Mouse (Mus musculus): ENCODE measurements at regions not wholly inside any gene's neighbourhood (a gene's known extent, or its start where the extent isn't known, plus 50 kb on each side); places are given as distances from the start of the nearest gene placed in this dataset.

DNA sequence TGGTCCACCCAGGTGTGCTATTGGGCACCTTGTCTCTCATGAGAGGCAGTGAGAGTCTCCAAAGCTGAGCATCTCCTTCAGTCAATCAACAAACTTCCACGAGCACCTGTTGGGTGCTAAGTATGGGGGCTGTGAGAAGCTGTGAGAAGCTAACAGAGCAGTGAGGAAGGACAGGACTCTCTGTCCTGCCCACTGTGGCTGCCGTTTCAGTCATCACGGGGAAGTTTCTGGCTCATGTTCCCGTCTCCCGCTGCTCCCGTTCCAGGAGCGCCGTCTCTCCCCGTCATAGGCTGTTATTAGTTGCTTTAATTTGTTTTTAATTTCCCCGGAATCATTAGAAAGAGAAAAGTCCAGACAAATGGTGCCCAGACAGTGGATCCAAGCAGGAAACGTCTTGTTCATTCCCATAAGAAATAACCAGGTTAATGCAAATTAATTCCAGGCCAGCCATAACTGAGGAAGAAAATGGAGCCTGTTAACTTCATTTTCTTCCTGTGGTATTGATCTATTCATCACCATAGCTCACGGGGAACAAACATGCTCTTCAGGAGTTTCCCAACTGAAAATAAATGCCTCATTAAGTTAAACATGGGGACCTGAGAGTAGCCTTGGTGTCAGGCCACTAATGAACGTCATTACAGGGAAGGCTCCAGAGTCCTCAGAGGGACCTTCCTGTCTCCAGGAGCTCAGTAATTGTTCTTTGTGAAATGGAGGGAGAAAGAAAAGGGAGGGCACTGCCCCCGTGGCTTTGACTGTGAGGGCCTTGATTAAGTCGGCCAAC, 70.3 kb downstream of the Matn1 start:
- DNase-seq: no peak

GRCm38 (mm10) chr4:131015156-131015555, 71.0 kb downstream of the Matn1 start:
- no peak for DNase-seq

- DNase-seq: no peak
Observed at GRCm38 (mm10) chr4:131023601-131024000, 79.4 kb downstream of the Matn1 start.

- DNase-seq: no peak
Observed at GRCm38 (mm10) chr4:131036292-131036691, 92.1 kb downstream of the Matn1 start.

DNA sequence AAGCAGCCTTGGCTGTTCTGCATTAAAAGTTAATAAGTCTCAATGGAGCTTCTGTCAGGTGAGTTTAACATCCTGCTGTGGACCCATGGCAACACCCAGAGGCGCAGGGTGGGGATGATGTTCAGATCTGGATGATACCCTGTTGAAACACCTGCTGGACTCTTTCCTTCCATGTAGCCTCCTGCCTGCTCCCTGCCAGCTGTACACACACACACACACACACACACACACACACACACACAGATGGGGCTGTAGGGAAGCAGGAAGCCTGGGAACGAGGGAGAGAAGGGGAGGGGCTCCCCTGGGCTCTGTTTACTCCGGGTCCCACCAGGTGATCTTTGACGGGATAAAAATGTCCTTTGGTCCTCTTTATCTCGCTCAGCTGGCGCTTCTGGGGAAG, 93.0 kb downstream of the Matn1 start:
- DNase-seq: no peak

DNA sequence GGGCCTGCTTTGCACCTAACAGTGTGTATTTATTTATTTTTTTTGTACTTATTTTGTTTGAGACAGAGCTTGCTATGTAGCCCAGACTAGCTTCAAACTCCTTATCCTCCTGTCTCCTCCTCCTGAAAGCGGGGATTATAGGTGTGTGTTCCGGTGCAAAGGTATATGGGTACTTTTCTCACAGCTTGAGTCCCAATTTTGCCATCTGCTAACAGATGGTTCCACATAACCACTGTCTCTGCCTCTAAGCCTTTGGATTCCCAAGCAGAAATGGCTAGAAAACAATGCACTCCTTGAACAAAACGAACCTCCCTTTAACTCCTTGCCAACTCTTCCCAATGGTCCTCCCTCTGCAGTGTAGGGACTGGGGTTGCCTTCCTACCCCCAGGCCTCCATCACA, 95.5 kb downstream of the Matn1 start:
- no peak for DNase-seq

- no peak for DNase-seq
Observed at GRCm38 (mm10) chr4:131041210-131041609, 97.0 kb downstream of the Matn1 start.

DNA sequence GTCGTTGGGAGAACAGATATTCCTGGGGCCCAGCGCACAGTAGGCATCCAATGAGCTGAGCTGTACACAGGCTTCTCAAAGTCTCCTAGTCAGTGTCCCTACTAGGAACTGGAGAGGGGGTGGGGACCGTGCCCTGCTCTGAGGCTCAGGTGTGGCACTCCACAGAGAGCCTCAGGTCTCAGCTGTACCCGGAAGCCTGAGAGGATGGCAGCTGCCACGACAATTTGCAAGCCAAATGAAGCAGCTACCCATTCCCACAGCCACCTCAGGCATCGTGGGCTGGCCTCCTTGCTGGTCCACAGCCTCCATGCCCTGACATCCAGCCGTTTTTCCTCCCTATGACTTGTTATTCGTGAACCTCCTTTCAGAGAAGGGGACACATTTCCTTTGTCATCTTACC, 101.9 kb downstream of the Matn1 start:
- DNase-seq: no peak

GRCm38 (mm10) chr4:131046969-131047650, 102.9 kb downstream of the Matn1 start:
- DNase-seq: no peak

DNA sequence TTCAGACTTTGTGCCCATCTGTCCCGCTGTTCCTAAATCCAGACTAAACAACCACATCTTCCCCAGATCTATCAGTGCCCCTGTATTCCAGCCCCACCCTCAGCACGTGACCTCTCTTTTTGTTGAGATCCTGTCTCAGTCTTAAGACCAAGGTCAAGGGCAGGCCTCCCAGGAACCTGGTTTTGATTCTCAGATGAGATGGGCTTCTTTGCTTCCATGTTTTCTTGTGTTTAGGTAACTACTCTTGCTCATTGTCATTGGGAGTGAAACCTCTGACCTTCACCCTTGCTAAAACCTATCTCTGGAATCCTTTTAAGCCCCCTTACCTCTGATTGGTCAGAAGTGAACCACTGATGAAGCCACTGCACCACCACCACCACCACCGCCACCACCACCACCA, 112.1 kb downstream of the Matn1 start:
- DNase-seq: no peak

GRCm38 (mm10) chr4:131059572-131059971, 115.4 kb downstream of the Matn1 start:
- no peak for DNase-seq

DNA sequence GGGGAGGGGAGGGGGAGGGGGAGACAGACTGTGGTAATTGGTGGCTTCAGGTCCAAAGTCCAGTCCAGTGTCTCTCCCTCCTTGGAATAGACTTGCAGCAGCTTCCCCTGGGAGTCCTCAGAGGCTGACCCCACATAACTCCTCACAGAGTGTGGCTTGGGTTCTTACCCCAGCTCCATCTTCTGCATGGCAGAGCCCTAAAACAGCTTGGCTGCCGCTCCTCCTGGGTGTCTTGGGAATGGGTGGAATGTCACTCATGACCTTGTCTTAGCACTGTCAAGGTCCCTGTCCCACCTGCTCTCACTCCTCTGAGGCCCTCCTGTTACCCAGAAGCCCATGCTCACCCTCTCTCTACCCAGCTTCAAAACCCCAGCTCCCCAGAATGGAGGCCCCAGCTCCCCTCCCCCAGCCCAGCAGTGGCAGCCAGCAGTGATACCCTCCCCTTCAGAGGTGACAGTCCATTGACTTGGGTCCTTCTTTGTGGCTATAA, 116.1 kb downstream of the Matn1 start:
- DNase-seq: no peak

DNA sequence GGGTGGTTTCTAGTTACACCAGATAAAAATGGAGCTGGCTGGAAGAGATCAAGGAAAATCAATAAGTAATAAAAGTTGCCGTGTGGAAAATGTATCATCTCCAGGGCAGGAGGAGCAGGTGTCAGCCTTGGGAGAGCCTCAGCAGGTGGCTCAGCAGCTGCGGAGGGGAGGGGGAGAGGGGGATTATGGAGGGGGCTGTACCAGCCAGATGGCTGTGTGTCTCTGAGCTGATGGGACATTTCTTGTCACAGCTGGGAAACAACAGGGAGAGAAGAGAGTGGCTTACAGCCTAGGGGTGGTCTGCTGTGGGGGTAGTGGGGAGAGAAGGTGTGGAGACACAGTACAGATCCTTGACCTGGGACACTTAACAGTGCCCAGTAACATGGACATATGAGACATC, 116.5 kb downstream of the Matn1 start:
- DNase-seq: no peak

DNA sequence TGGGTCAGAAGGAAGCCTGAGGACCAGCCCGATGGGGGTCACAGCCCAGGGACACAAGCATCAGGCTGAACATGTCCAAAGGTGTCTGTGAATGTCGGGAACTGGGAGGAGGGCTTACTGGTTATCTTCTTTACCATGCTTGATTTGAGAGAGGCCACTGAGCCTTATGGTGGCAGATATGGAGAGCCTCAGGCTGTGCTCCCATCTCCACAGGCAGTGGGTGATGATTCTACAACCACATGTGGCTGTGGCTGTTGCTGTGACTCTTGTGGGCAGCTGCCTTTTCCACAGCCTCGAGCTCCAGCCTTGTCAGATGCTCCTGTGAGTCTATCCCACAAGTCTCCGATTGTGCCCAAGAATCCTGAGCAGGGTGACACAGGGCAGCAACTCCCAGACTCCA, 118.4 kb downstream of the Matn1 start:
- DNase-seq: no peak

DNA sequence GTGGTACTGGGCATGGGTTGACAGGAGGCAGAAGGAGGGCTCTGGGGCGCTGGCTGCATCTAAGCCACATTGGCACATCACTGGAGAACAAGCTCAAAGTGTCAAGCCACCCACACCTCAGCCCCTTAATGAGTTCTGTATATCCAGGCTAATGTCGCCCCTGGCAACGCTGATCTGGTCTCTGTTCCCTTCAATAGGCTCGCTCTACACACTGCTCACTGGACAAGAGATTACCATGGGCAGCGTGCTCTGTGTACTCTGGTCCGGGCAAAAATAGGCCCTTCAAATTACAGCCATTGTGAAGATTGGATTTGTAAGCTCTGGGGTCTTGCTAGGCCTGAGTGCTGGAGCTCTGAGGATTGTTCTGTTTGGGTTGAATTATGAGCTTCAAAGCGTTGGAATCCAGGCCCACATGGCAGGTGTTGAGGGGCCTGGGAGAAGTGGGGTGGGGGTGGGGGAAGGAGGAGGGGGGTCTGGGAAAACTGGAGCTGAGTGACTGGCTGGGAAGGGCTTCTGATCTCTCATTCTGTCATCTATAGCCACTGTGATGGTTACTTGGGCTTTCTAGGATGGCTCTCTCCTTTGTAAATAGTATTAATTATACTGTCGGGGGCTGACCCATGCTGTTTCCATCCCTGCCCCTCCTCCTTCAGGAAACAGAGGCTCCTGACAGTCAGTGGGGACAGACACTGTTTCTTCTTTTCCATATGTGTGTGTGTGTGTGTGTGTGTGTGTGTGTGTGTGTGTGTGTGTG, 122.2 kb downstream of the Matn1 start:
- no peak for DNase-seq

- no peak for DNase-seq
Observed at GRCm38 (mm10) chr4:131070566-131070965, 126.4 kb downstream of the Matn1 start.

DNA sequence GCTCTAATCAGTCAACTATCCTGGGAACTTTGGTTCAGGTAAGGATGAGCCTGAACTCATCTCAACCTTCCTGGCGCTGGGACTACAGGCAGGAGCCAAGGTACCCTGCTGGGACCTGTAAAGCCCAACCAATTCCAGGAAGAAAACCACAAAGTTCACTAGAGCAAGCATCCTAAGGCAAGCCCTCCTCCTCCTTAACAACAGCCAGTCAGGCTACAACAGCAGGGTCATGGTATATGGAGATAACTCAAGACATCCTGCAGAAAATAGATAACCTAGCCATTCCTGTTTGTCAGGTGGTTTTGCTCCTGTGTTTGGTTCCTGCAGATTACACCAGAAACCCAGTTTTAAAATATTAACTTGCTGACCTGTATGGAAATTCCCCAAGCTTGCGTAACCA, 128.4 kb downstream of the Matn1 start:
- DNase-seq: no peak

DNA sequence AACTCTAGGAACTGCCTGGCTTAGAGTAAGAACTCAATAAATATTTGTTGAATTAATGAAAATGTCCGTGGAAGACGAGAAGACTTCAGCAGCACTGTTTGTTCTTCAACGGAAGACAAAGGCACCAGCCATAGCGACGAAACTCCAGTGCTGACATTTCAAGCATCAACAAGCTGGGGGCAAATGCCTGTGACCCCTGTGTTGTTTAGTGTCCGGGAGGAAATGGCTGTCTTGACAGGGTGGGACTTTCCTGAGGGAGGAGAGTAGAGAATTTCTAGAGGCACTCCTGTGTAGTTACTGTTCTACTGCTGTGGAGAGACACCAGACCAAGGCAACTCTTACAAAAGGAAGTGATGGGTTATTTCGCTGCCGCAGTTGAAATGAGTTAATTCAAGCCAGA, 129.2 kb downstream of the Matn1 start:
- DNase-seq: no peak

GRCm38 (mm10) chr4:131075326-131075932, 131.2 kb downstream of the Matn1 start:
- DNase-seq: no peak

DNA sequence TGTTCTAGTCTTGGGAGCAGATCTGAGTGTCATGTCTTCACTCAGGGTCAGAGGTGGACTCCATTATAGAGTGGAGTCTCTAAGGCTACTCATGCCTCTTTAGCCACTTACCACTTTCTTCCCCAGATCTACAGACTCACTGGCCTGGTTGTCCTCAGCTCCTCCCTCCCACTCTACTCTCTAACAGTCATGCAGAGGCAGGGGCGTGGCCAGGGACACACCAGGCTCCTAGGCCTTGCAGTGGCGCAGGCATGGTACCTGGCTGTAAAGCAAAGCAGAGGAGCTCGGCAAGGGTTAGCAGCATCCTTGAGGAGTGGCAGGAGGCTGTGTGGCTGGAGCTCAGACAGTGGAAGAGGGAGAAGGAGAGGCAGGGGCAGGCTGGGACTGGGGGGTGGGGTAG, 132.4 kb downstream of the Matn1 start:
- DNase-seq: no peak

- no peak for DNase-seq
Observed at GRCm38 (mm10) chr4:131080113-131080512, 135.9 kb downstream of the Matn1 start.

GRCm38 (mm10) chr4:131083405-131083804, 139.2 kb downstream of the Matn1 start:
- no peak for DNase-seq

GRCm38 (mm10) chr4:131097421-131097820, 153.2 kb downstream of the Matn1 start:
- no peak for DNase-seq
